Mouse (Mus musculus) megakaryocyte-erythroid progenitor cell, adult 5-6 weeks (primary cell): ENCODE measurements around the gene Etv5. TPM values are rescaled to one million over a fixed set of nuclear protein-coding genes. Genes with fewer than 3 reads are reported as not detected.
A peak's percentile ranks its signal among the peaks of the same experiment; 100 is the strongest.

Source experiments
- ATAC-seq: replicated peaks from 2 replicates; pipeline ENCODE4 v1.8.0; 2016; ENCODE audit warnings: mild to moderate bottlenecking, inconsistent platforms; ENCODE audit not compliant: severe bottlenecking, poor library complexity, low FRiP score, low TSS enrichment
- total RNA-seq, 2 experiments: library from RNA; stranded (forward) in 1 of 2; stranded (reverse) in 1 of 2; fragments of 200-1000, 215-1000 nt in 1 of 2; fragments of >200 nt in 1 of 2; fragmentation: Nextera tagmentation in 1 of 2; gene quantifications; 2 replicates each; pipeline ENCODE4 v1.2.3; 2014 to 2017

The Etv5 gene
- total RNA-seq, 2 experiments from 2014 or later = 2.6 to 17.0 TPM

GRCm38 (mm10) chr16:22431335-22431734 is 8.2 kb downstream of the Etv5 start:
- no peak for ATAC-seq

GRCm38 (mm10) chr16:22430211-22430951 is 9.1 kb downstream of the Etv5 start:
- ATAC-seq = no peak

- no peak for ATAC-seq
Observed at GRCm38 (mm10) chr16:22429377-22429776, 10.1 kb downstream of the Etv5 start.

- peak; percentile 89 for ATAC-seq
Observed at GRCm38 (mm10) chr16:22428853-22429341, 10.6 kb downstream of the Etv5 start.

- no peak for ATAC-seq
Observed at GRCm38 (mm10) chr16:22426866-22427265, 12.7 kb downstream of the Etv5 start.

- ATAC-seq = no peak
Observed at GRCm38 (mm10) chr16:22422256-22422655, 17.3 kb downstream of the Etv5 start.

- ATAC-seq = no peak
Observed at GRCm38 (mm10) chr16:22417931-22418330, 21.6 kb downstream of the Etv5 start.

- no peak for ATAC-seq
Observed at GRCm38 (mm10) chr16:22417044-22417443, 22.5 kb downstream of the Etv5 start.

GRCm38 (mm10) chr16:22416140-22416848 is 23.2 kb downstream of the Etv5 start:
- ATAC-seq = no peak

- no peak for ATAC-seq
Observed at GRCm38 (mm10) chr16:22414205-22414754, 25.2 kb downstream of the Etv5 start.

- no peak for ATAC-seq
Observed at GRCm38 (mm10) chr16:22412459-22413229, 26.9 kb downstream of the Etv5 start.

- no peak for ATAC-seq
Observed at GRCm38 (mm10) chr16:22411764-22412163, 27.8 kb downstream of the Etv5 start.

GRCm38 (mm10) chr16:22410000-22410399 is 29.5 kb downstream of the Etv5 start:
- ATAC-seq = peak; percentile 97

- no peak for ATAC-seq
Observed at GRCm38 (mm10) chr16:22408642-22409360, 30.7 kb downstream of the Etv5 start.

GRCm38 (mm10) chr16:22406747-22407146 is 32.8 kb downstream of the Etv5 start:
- no peak for ATAC-seq

- no peak for ATAC-seq
Observed at GRCm38 (mm10) chr16:22406050-22406449, 33.5 kb downstream of the Etv5 start.

- ATAC-seq = no peak
Observed at GRCm38 (mm10) chr16:22405492-22405891, 34.0 kb downstream of the Etv5 start.

GRCm38 (mm10) chr16:22403715-22404114 is 35.8 kb downstream of the Etv5 start:
- ATAC-seq = no peak

- no peak for ATAC-seq
Observed at GRCm38 (mm10) chr16:22402600-22402999, 36.9 kb downstream of the Etv5 start.
